Mouse (Mus musculus) heart, postnatal 0 days (tissue): ENCODE measurements at regions not wholly inside any gene's neighbourhood (a gene's known extent, or its start where the extent isn't known, plus 50 kb on each side); places are given as distances from the start of the nearest gene placed in this dataset.

Source experiments
- ATAC-seq: fragments of 200-750 bp; cut with Nextera tagmentation; 2 replicates; pipeline ENCODE4 v1.8.0; 2017; ENCODE audit warnings: low read depth, moderate number of reproducible peaks, moderate library complexity; ENCODE audit not compliant: insufficient read depth
- DNase-seq: peaks from one replicate; pipeline ENCODE4 v3.0.0-alpha.2; 2016; ENCODE audit warnings: low spot score
- H3K27ac ChIP-seq: fragments of 300-500 bp; sonication (generic); 2 replicates; pipeline ENCODE4 v1.5.1; 2014; ENCODE audit warnings: low read depth, mild to moderate bottlenecking
- H3K27me3 ChIP-seq: fragments of 300-500 bp; sonication (generic); 2 replicates; pipeline ENCODE4 v1.6.1; 2014; ENCODE audit warnings: low read length, mixed read lengths; ENCODE audit not compliant: control insufficient read depth, insufficient read depth
- H3K36me3 ChIP-seq: fragments of 300-500 bp; sonication (generic); replicated peaks from 2 replicates; pipeline ENCODE4 v1.6.1; 2014; ENCODE audit warnings: low read length, mixed read lengths; ENCODE audit not compliant: control insufficient read depth, insufficient read depth
- H3K4me1 ChIP-seq: fragments of 300-500 bp; sonication (generic); 2 replicates; pipeline ENCODE4 v1.6.1; 2014; ENCODE audit warnings: antibody characterized with exemption; ENCODE audit not compliant: control insufficient read depth, insufficient read depth
- H3K4me2 ChIP-seq: fragments of 300-500 bp; sonication (generic); 2 replicates; pipeline ENCODE4 v1.6.1; 2014; ENCODE audit warnings: low read depth, mild to moderate bottlenecking, low read length, moderate library complexity
- H3K4me3 ChIP-seq: fragments of 300-500 bp; sonication (generic); 2 replicates; pipeline ENCODE4 v1.5.1; 2014; ENCODE audit warnings: low read depth, low read length
- H3K9ac ChIP-seq: fragments of 300-500 bp; sonication (generic); replicated peaks from 2 replicates; pipeline ENCODE4 v1.6.1; 2014; ENCODE audit warnings: low read depth, low read length, mixed read lengths
- H3K9me3 ChIP-seq: fragments of 300-500 bp; sonication (generic); replicated peaks from 2 replicates; pipeline ENCODE4 v1.6.1; 2016; ENCODE audit warnings: low read length; ENCODE audit not compliant: control insufficient read depth
- CTCF ChIP-seq: IDR thresholded peaks from 2 replicates; pipeline ENCODE4 v1.5.1; 2016; ENCODE audit warnings: antibody characterized with exemption, control low read depth, low read depth
- EP300 ChIP-seq: IDR thresholded peaks from 2 replicates; pipeline ENCODE4 v1.6.1; 2016; ENCODE audit warnings: antibody characterized with exemption, low read depth
- WGBS: fragments of 180-500 bp; shearing (Covaris S2); extraction: QIAGEN DNeasy Blood & Tissue Kit; methylation state at CpG from one replicate; pipeline ENCODE4 v1.1.7; 2014; 5-methylcytosine and 5-hydroxymethylcytosine counted together

DNA sequence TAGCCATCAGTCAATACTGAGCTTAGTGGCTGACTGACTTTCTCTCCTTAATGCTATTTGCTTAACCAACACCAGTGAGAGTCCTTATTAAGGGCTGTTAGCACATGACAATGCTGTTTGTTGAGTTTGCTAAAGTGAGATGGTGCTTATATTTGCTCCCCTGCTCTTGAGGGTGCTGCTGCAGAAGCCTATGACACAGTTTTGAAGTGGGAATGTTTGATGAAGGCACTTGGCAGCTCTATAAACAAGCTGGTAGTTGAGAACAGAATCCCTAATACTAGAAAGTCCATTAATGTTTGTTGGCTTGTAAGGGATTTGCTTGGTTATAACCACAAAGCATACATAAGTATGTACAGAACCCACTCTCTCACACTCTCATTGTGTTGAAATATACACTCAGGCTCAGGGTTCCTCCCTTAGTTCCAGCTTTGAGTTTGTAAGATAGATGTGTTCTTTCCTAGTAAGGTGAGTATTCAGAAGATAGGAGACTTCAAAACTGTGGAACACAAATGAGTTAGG lies 249.1 kb upstream of the Klf4 start:
- Histone ChIP-seq H3K36me3 (no peaks in the 10 kb centered on the region), H3K4me1 (no peaks in the 10 kb centered on the region), H3K4me3 (no peak overlapping the region), H3K9me3 (no peaks in the 10 kb centered on the region), H3K27me3 (no peaks in the 10 kb centered on the region), H3K27ac (no peak overlapping the region), H3K4me2 (no peak overlapping the region), H3K9ac (no peak overlapping the region)
- TF ChIP-seq CTCF, result no peak
- TF ChIP-seq EP300, result no peak
- ATAC-seq (no peak), DNase-seq (no peak)

DNA sequence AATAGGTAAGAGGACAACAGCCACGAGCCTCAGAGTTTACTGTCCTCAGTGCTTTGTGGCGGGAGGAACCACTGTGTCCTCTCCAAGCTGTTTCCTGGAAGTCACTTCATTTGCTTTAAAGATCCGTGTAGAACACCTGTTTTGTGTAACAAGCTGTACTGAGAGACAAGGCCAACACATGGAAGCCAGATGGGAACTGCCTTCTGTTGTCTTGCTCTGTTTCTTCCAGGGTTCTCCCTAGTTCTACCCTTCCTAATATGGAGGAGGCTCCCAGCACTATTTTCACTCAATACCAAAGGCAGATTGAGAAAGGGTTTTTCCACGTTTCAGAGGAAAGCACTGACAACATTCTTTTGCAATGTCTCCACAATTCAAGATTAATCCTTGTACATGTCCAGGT lies 247.3 kb upstream of the Klf4 start:
- no peak overlapping the region for H3K4me3 ChIP-seq
- no peak overlapping the region for H3K4me2 ChIP-seq
- no peak for ATAC-seq
- H3K9me3 ChIP-seq, result no peaks in the 10 kb centered on the region
- no peaks in the 10 kb centered on the region for H3K27me3 ChIP-seq
- H3K27ac ChIP-seq, result no peak overlapping the region
- TF ChIP-seq EP300 (no peak), CTCF (no peak)
- no peak overlapping the region for H3K9ac ChIP-seq
- no peak for DNase-seq
- 71% methylated on average over 4 of the region's 4 CpGs for WGBS
- no peaks in the 10 kb centered on the region for H3K36me3 ChIP-seq
- H3K4me1 ChIP-seq, result no peaks in the 10 kb centered on the region

DNA sequence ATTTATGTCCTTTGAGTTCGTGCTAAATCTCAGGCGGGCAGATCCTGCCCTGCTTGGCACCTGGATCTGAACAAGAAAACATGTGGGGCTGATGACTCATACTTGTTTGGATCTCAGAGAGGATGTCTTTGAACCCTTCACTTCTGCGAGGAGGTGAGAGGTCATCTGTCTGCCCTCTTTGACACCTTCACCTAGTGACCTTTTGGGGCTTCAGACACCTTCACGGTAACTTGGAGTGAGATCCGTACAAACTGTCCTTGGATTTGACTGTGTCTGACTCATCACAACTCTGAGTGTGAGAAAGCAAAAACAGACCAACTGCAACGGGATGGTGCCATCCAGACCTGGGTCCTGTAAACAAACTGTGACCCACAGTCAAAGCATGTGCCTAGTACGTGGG lies 243.6 kb upstream of the Klf4 start:
- whole genome bisulfite sequencing, result 55% methylated on average over 7 of the region's 7 CpGs
- no peaks in the 10 kb centered on the region for H3K4me1 ChIP-seq

DNA sequence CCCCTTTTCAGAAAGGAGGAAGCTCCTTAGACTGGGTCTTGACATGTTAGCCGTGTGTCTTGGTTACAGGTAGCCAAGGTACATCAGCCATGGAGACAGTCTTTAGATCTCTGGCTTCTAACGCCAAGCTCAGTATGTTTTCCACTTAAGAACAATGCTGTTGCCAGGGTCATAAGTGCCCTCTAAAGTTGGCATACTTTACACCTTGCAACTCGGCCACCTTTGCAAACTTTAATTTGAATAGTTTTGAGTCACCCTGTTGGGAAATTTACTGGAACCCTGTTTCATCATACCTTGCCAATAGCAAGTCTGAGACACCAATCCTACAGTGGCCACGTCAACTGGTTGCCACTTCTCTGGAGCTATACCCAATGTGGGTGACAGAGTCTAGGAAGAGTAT lies 242.3 kb upstream of the Klf4 start:
- no peak overlapping the region for H3K4me2 ChIP-seq
- no peaks in the 10 kb centered on the region for H3K4me1 ChIP-seq
- no peak for DNase-seq
- no peaks in the 10 kb centered on the region for H3K36me3 ChIP-seq
- no peaks in the 10 kb centered on the region for H3K27me3 ChIP-seq
- H3K9me3 ChIP-seq, result no peaks in the 10 kb centered on the region
- no peak overlapping the region for H3K4me3 ChIP-seq
- no peak overlapping the region for H3K9ac ChIP-seq
- ATAC-seq, result no peak
- H3K27ac ChIP-seq, result no peak overlapping the region
- WGBS, result 82% methylated on average over 4 of the region's 4 CpGs
- TF ChIP-seq EP300 (no peak), CTCF (no peak)

More for the DNA sequence above, 243.6 kb upstream of the Klf4 start:
- DNase-seq, result no peak
- no peak for ATAC-seq
- Histone ChIP-seq H3K9me3 (no peaks in the 10 kb centered on the region), H3K27me3 (no peaks in the 10 kb centered on the region), H3K4me3 (no peak overlapping the region), H3K9ac (no peak overlapping the region), H3K4me2 (no peak overlapping the region), H3K27ac (no peak overlapping the region), H3K36me3 (no peaks in the 10 kb centered on the region)
- no peak for TF ChIP-seq CTCF
- no peak for TF ChIP-seq EP300

DNA sequence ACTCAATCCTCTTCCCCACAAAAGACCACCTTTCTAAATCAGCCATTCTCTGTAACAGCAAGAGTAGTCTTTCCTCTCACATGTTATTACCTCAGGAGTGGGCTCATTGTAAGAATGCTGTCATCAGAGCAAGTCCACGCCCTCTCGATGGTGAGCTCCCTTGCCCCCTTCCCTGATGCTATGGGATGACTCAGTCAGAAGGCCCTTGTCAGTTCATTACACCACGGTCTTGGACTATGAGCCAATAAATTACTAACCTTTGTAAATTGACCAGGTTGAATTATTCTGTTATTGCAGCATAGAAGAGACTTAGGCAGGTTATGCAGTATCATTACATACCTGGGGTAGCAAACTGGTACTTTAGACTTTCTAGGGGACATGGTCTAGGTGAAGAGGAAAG lies 237.4 kb upstream of the Klf4 start:
- no peak for TF ChIP-seq EP300
- no peak for TF ChIP-seq CTCF
- no peaks in the 10 kb centered on the region for H3K27me3 ChIP-seq
- no peaks in the 10 kb centered on the region for H3K9me3 ChIP-seq
- ATAC-seq (no peak), DNase-seq (no peak)
- no peak overlapping the region for H3K9ac ChIP-seq
- H3K4me2 ChIP-seq, result no peak overlapping the region
- 0 out of 2 replicates have a peak, but pooled peaks cover 2% of the 10 kb centered on the region for H3K4me1 ChIP-seq
- WGBS, result 78% methylated on average over 3 of the region's 3 CpGs
- no peaks in the 10 kb centered on the region for H3K36me3 ChIP-seq
- no peak overlapping the region for H3K27ac ChIP-seq
- no peak overlapping the region for H3K4me3 ChIP-seq

DNA sequence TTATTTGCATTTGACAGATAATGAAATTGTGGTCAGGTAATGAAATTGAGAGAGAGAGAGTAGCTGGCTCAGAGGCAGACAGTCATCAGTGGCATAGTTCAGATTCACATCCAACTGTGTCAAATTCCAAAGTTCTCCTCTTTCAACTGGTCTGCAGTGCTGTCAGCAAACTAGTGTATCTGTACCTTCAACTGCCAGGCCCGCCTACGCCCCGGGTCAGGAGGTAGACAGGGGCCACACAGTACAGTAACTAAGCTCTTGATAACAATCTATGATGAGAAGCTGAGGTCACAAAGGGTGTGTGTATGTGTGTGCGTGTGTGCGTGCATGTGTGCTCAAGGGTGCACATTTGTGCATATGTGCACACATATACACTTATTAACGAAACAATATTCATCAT lies 236.1 kb upstream of the Klf4 start:
- no peak for ATAC-seq
- WGBS, result 83% methylated on average over 6 of the region's 6 CpGs
- no peak for DNase-seq

More for the DNA sequence above, 236.1 kb upstream of the Klf4 start:
- Histone ChIP-seq H3K36me3 (no peaks in the 10 kb centered on the region), H3K4me1 (0 out of 2 replicates have a peak, but pooled peaks cover 2% of the 10 kb centered on the region), H3K9ac (no peak overlapping the region), H3K27me3 (no peaks in the 10 kb centered on the region), H3K9me3 (no peaks in the 10 kb centered on the region), H3K4me3 (no peak overlapping the region), H3K4me2 (no peak overlapping the region), H3K27ac (no peak overlapping the region)
- TF ChIP-seq CTCF (no peak), EP300 (no peak)
